Mouse (Mus musculus) Muller cell, postnatal 12 days (primary cell): ENCODE measurements around the gene Ttc7b.

ENCODE experiments used
- DNase-seq: peaks from one replicate; pipeline ENCODE4 v3.0.0-alpha.2; 2015; ENCODE audit errors: inconsistent ontology term

Gene Ttc7b

DNA sequence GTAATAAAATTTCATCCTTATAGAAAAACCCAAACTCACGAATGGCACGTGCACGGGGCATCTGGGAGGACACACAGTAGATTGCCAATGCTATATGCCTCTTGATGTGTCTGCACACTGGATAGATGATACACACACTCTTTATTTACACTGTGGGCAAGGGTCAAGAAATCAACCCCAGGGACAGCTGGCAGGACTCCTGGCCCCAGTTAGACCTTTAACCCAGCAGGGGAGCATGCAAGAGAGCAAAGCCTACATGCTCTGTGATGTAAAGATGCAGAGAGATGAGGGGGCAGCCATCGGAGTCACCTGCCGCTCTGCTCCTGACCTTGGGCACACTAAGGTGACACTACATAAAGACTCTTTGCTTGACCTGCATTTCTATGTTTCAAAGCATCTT is 32.3 kb downstream of the Ttc7b start:
- DNase-seq = no peak

GRCm38 (mm10) chr12:100486232-100486631 is 34.4 kb downstream of the Ttc7b start:
- DNase-seq = no peak

GRCm38 (mm10) chr12:100483054-100483453 is 37.6 kb downstream of the Ttc7b start:
- DNase-seq = no peak

DNA sequence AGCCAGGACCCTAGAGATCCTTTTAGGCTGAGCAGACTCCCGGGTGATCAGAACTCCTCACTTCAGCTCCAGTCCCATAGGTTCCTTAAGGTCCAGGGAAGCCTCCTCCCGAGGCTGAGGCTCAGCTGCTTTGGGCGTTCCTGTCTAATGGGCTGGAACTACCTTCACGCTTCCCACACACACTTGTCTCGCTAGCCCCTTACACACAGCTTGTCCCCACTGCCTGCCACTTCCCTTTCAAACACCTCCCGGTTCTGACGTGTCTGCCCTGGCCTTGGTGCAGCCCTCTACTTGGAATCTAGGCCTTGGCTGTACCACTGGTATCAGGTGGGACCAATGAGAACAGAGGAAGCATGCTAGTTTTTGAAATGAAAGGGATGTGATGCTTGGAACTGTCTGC is 38.4 kb downstream of the Ttc7b start:
- DNase-seq = no peak

- no peak for DNase-seq
Measured at GRCm38 (mm10) chr12:100481443-100482026, 39.1 kb downstream of the Ttc7b start.

DNA sequence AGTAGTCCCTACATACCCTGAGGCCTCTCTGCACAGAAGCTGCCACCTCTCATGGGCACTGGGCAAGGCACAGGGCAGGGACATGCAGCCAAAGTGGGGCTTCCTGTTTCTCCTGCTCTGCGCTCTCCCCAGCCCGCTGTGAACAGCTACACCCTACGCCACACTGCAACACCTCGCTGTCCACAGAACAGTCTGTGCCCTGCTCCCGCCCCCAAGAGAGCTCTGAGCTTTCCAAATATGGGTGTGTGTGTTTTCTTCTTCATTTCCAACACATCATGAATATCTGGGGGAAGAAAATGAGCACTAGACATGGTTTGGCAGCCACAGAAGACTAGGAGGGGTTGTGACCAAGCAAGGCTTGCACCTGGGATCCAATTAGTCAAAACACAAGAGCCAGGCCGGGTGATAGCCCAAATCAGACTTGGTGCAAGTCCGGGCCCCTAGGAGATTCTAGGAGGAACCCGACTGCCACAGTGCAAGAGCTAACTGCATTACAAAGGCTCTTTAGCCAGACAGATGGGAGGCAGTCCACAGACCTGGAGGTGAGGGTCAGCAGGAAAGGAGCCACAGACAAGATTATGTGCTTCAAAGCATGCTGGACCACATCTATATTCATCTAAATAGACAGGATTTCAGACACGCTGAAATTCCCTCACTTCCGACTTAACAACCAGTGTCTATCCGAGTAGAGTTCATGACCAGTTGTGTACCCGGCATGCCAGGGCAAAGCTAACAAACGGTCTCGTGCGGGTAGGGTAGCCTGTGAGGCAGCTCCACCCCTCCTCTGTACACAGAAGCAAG is 39.8 kb downstream of the Ttc7b start:
- DNase-seq = no peak

DNA sequence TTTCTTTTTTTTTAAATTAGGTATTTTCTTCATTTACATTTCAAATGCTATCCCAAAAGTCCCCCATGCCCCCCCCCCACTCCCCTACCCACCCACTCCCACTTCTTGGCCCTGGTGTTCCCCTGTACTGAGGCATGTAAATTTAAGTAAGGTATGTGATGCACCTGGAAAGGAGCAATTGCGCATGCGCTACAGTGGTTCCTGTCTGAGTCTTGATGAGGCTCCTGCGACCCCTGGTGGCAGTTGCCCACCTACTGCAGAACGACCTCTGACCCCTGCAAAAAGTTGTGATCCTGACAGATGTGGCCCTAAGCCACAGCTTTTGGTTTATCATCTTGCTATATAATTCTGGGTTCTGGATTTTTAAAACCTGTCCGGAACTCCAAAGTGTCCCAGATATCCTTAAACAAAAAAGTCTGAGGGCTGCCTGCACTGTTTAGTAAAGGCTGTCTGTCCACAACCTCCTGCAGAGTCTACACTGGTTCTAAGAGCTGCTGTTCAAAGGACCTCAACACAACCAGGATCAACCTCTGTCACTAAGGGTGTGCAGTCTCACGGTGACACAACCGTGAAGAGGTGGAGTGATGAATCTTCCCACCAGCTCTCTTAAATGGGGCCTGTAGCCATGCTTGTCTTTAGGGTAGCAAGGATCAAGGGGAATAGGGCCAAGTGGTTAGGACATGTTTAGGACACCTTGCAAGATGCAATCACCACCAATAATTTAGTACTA is 40.6 kb downstream of the Ttc7b start:
- peak; percentile 43 for DNase-seq

DNA sequence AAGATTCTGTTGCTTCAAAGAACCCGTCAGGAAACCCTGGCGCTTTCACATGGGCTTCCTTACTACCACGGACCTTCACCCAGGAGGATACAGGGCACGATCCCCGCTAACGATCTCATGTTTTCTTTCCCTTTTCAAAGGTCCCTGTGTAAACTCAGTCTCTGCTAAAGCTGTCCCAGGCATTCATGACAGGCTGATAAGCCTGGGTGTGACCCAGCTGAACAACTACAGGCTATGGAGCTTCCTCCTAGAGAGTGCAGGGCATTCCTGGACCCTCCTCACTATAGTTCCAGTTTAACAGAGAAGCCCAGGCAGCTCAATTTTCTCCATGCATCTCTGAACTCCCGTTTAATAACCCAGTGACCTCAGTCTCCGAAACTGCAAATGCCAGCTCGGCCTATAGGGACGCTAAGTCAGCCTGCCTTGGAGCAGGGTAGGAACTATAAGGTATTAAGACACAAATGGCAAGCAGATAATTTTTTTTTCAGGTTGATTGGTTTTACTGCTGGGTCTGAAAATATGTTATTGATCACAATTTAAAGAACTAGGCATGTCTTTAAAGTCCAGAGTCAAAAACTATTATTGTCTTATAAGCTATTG is 41.3 kb downstream of the Ttc7b start:
- no peak for DNase-seq

DNA sequence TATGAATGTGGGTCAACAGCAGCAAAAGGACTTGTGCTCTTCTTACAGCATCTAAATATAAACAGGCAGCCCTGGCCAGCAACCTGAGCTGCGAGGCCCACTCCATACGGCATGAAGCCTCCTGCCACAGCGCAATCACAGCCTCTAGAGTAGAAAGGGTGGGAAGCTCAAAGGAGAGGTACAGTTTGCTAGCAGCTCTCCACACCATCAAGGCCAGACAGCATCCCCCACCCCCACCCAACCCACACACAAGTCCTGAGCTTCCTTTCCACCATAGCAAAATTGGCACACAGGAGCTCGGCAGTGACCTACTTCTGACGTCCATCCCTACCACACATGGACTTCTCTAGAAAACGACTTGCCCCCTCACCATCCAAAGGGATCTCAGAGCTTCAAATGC is 42.0 kb downstream of the Ttc7b start:
- no peak for DNase-seq

GRCm38 (mm10) chr12:100478151-100478550 is 42.5 kb downstream of the Ttc7b start:
- DNase-seq = no peak

- DNase-seq = no peak
Measured at GRCm38 (mm10) chr12:100477474-100477873, 43.2 kb downstream of the Ttc7b start.

DNA sequence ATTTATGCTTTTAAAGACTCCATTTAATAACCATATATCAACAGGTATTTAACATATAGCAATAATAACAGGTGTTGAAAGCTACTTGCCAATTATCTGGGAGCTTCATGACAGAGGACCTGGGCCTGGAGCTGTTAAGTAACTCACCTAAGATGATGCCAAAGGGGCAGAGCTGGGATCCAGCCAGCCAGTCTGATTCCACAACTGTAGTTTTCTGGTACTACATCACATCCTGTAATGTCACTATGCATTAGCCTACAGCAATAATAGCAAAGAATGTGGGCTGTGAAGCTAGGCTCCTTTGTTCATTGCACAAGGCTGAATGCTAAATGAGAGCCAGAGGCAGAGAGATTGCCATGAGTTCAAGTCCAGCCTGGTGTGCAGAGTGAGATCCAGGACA is 44.3 kb downstream of the Ttc7b start:
- DNase-seq = no peak

DNA sequence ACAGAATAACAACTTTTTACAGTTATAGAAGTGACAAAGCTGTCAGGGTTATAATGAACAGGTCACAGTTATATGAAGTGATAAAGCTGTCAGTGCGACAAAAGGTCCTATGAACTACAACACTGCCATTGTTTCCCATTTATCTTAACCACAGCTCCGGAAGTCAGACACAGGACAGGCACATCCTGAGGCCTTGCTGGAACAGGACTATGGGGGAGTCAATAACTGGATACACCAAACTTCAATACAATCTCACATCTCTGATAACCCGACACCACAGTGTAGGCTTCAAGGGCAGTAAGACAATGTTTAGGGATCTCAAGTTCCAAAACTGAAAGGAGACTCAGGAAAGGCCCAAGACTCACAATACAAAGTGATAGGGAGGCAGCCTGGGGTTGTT is 45.1 kb downstream of the Ttc7b start:
- DNase-seq = no peak

GRCm38 (mm10) chr12:100474661-100475321 is 45.8 kb downstream of the Ttc7b start:
- DNase-seq = no peak

- no peak for DNase-seq
Measured at GRCm38 (mm10) chr12:100470295-100470694, 50.3 kb downstream of the Ttc7b start.

- no peak for DNase-seq
Measured at GRCm38 (mm10) chr12:100469503-100470293, 50.9 kb downstream of the Ttc7b start.

DNA sequence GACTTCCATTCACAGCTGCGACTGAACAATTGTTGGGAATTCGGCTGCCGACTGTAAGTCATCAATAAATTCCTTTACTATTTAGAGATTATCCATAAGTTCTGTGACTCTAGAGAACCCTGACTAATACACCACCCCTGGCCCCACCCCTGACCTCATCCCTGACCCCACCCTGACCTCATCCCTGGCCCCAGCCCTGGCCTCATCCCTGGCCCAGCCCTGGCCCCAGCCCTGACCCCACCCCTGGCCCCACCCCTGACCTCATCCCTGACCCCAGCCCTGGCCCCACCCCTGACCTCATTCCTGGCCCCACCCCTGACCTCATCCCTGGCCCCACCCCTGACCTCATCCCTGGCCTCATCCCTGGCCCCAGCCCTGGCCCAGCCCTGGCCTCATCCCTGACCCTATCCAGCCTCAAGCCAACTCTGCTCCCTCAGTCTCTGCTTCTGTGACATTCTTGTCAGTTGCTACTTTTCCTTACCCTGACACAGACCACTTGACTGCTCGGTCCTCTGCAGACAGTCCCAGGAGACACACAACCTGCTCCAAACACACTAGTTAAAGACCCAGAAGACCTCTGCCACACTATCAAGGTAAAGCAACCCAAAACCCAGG is 55.4 kb downstream of the Ttc7b start:
- DNase-seq = no peak

DNA sequence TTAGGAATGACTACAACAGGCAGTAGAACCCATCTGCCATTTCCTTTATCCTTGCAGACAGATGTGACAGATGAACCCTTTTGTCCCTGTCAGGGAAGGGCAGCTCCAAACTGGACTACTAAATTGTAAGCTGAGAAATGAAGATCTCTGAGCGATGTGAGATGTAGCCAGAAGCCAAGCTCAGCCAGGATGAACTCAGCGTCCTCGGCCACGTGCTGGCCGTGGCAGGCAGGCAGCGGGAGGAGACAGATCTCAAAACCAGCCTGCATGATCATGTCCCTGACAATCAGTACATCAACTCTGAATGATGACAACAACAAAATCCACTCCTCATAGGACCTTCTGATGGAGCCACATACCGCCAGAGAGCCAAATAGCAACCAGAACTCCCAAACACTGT is 62.9 kb downstream of the Ttc7b start:
- no peak for DNase-seq

DNA sequence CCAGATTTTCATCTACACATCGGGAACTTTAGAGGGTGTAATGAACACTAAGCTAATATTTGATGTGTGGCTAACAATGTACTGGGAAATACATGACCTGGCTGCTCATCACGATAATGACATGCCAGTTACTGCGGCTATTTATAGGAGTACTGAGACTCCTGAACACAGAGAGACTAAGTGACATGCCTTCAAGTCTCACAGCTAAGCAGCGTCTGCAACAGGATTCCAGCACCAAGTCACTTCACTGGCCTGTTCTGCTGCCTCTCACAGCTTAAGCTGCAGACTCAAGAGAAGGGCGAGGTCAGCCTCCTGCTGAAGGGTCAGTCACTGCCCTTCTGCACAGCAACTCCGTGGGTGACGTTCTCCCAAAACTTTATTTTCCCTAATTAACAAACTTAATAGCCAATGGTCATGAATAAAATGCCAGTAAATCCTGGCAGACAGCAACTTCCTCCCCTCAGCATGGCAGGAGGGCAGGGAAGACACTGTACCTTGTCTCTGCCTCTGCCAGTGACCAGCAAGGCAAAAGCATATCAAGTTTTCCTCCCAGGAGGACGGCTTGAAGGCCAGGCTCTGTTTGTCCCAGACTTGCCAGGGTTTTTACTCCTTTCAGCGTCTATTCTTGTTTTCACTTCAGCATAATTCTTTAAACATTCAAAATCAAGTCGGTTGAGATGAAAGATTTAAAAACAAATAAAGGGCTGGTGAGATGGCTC is 64.2 kb downstream of the Ttc7b start:
- DNase-seq = peak; percentile 17

DNA sequence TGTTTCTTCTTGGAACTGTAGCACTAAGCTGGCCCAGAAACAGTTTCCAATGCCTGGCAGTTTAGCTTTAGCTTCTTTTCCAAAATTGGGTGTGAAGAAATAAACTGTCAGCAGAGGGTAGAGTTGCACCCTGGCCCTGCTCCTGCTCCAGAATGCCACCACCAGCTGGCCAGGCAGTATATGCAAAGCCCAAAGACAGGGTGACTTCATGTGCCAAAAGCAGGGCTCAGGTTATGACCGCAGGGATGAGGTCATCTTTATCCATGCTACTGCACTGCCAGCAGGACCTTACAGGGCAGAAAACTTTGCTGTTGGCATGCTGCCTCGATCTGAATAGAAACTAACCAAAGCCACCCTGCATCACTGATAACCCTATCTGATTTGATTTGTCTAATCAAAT is 65.2 kb downstream of the Ttc7b start:
- DNase-seq = peak; percentile 60
